Mouse (Mus musculus): ENCODE results near the gene Ces1c. TPM values are rescaled to one million over a fixed set of nuclear protein-coding genes. Genes with fewer than 3 reads are reported as not detected.

Ces1c gene
- total RNA-seq, 4 experiments from 2014 or later: not detected

Other genes starting within 250 kb of the Ces1c start
- 1 to 10 TPM in 2 of 4 experiments, under 1 TPM in 1, not detected in 1; 0.49 to 1.6 (median 1.0) TPM for gene Capns2, start 229.9 kb downstream of the Ces1c start, total RNA-seq (2022)
- gene Slc6a2, start 171.2 kb downstream of the Ces1c start, total RNA-seq (2022): under 1 TPM; 0.11 to 0.27 (median 0.20) TPM
- under 1 TPM in 1 of 4 experiments, not detected in 3; 0.41 TPM for gene Ces1a, start 83.1 kb downstream of the Ces1c start, total RNA-seq (2022)
- gene Ces1b, start 51.3 kb downstream of the Ces1c start, total RNA-seq (2022): not detected
- 1 to 10 TPM in 1 of 4 experiments, under 1 TPM in 3; 0.30 to 3.7 (median 0.43) TPM for gene Ces1d, start 66.6 kb upstream of the Ces1c start, total RNA-seq (2022)
- gene Ces1e, start 98.3 kb upstream of the Ces1c start, total RNA-seq (2022): not detected
- 1 to 10 TPM in 1 of 4 experiments, under 1 TPM in 1, not detected in 2; 0.19 to 1.3 TPM for gene Ces1f, start 148.5 kb upstream of the Ces1c start, total RNA-seq (2022)
- gene Ces1g, start 206.0 kb upstream of the Ces1c start, total RNA-seq (2022): not detected
- gene Ces1h, start 248.4 kb upstream of the Ces1c start, total RNA-seq (2022): not detected